Mouse (Mus musculus) MEL (cell line): ENCODE results near the gene Rnf220.

ENCODE experiments used
- CTCF ChIP-seq, 3 experiments: IDR thresholded peaks in 2 of 3; conservative IDR thresholded peaks in 1 of 3; 2 replicates each; pipeline ENCODE4 v1.5.1; 2011 to 2012; ENCODE audit warnings: low read length in 3 of 3, low read depth in 2 of 3, mild to moderate bottlenecking in 2 of 3, improper control_type of control experiment in 1 of 3, inconsistent platforms in 1 of 3, mixed read lengths in 1 of 3, moderate library complexity in 1 of 3; ENCODE audit not compliant: control insufficient read depth in 1 of 3, insufficient read depth in 1 of 3, poor library complexity in 1 of 3, severe bottlenecking in 1 of 3
- E2F4 ChIP-seq: IDR thresholded peaks from 2 replicates; pipeline ENCODE4 v1.6.1; 2011; ENCODE audit warnings: low read depth, low read length, improper control_type of control experiment, borderline replicate concordance
- GATA1 ChIP-seq: IDR thresholded peaks from 2 replicates; pipeline ENCODE4 v1.6.1; 2011; ENCODE audit warnings: low read depth, low read length, improper control_type of control experiment
- HCFC1 ChIP-seq: IDR thresholded peaks from 2 replicates; pipeline ENCODE4 v1.6.1; 2012; ENCODE audit warnings: low read depth, mild to moderate bottlenecking, inconsistent platforms, low read length, improper control_type of control experiment, moderate library complexity
- MEF2A ChIP-seq: IDR thresholded peaks from 2 replicates; pipeline ENCODE4 v1.6.1; 2014; ENCODE audit warnings: low read depth, mild to moderate bottlenecking, inconsistent platforms, low read length, improper control_type of control experiment; ENCODE audit not compliant: poor library complexity, insufficient replicate concordance, severe bottlenecking; ENCODE audit errors: extremely low read depth
- MXI1 ChIP-seq: IDR thresholded peaks from 2 replicates; pipeline ENCODE4 v1.6.1; 2011; ENCODE audit warnings: mild to moderate bottlenecking, low read depth, low read length, improper control_type of control experiment
- POLR2A ChIP-seq, 2 experiments: IDR thresholded peaks; 2 replicates each; pipeline ENCODE4 v1.6.1; 2011 to 2012; ENCODE audit warnings: low read length in 2 of 2, mild to moderate bottlenecking in 2 of 2, control low read depth in 1 of 2, improper control_type of control experiment in 1 of 2, low read depth in 1 of 2, moderate library complexity in 1 of 2; ENCODE audit not compliant: control insufficient read depth in 1 of 2, insufficient read depth in 1 of 2, poor library complexity in 1 of 2
- UBTF ChIP-seq: IDR thresholded peaks from 2 replicates; pipeline ENCODE4 v1.6.1; 2012; ENCODE audit warnings: low read depth, mild to moderate bottlenecking, inconsistent platforms, low read length, improper control_type of control experiment, moderate library complexity, borderline replicate concordance; ENCODE audit not compliant: insufficient read depth
- USF1 ChIP-seq: IDR thresholded peaks from 2 replicates; pipeline ENCODE4 v1.6.1; 2014; ENCODE audit warnings: low read depth, mild to moderate bottlenecking, inconsistent platforms, low read length, improper control_type of control experiment, moderate library complexity

- TF ChIP-seq POLR2A (IDR thresholded peaks at IDR 0.05; ENCODE audit: control insufficient read depth in 1 of 2, insufficient read depth in 1 of 2, low read depth in 1 of 2, low read length in 2 of 2, poor library complexity in 1 of 2) (no peak), MEF2A (no peak), UBTF (no peak), HCFC1 (no peak), CTCF (IDR thresholded peaks at IDR 0.05 in 2 of 3, conservative IDR thresholded peaks at IDR 0.05 in 1 of 3; ENCODE audit: control insufficient read depth in 1 of 3, insufficient read depth in 1 of 3, low read depth in 2 of 3, low read length in 3 of 3, poor library complexity in 1 of 3, severe bottlenecking in 1 of 3) (no peak), GATA1 (no peak), USF1 (no peak), MXI1 (no peak), E2F4 (no peak)
These were observed 185.0 kb downstream of the Rnf220 start for GRCm38 (mm10) chr4:117311891-117312290.
